Mouse (Mus musculus): Measurements from ENCODE around the gene Dlec1. TPM values are rescaled to one million over a fixed set of nuclear protein-coding genes. Genes with fewer than 3 reads are reported as not detected.
A peak's percentile ranks its signal among the peaks of the same experiment; 100 is the strongest.

Gene Dlec1
- total RNA-seq, 2 experiments from 2014 or later, result not detected

DNA sequence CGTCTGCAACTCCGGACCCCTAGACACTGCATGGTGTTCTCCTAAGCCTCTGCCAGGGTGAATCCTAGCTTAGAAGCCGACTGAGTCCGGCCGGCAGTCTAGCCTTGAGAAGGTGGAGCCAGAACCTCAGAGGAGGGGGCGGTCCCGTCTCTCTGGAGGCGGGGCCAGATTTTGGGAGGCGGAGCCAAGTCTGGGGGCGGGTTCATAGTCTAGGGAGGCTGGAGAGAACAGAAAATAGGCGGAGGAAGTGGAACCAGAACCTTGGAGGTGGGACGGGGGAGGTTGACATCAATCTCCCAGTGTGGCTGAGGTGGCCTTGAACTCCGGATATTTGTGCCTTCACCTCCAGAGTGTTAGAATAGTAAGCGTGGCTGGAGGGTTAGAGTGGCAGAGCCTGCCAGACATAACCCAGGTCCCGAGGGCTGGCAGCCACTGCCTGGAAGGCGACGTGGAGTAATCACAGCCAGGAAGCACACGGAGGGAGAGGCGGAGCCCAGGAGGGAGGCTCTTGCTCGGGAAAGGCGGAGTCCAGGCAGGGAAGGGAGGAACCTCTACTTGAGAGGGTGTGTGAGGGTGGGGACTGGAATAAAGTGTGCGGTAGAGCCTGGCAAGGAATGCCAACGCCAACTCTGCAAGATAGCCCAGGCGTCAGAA is 14.0 kb upstream of the Dlec1 start:
- peak; percentile 86 for ATAC-seq (ENCODE audit: poor library complexity, severe bottlenecking)

DNA sequence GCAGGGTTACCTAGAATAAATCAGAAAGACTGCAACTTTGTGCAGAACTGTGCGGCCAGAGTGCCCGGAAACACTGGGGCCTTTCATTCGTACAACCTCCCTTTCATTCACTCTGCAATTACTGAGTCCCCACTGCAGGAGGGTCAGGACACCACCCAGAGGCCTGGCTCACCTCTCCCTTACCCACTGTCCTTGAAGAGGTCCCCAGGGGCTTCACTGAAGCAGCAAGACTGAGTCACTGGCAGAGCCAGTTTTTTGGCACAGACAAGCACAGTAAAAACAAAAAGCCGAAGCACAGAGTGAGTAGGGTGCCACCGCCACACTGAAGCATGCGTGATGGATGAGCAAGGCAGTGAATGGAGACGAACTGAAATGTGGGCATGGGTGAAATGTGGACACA is 12.8 kb upstream of the Dlec1 start:
- ATAC-seq (ENCODE audit: poor library complexity, severe bottlenecking), result no peak

DNA sequence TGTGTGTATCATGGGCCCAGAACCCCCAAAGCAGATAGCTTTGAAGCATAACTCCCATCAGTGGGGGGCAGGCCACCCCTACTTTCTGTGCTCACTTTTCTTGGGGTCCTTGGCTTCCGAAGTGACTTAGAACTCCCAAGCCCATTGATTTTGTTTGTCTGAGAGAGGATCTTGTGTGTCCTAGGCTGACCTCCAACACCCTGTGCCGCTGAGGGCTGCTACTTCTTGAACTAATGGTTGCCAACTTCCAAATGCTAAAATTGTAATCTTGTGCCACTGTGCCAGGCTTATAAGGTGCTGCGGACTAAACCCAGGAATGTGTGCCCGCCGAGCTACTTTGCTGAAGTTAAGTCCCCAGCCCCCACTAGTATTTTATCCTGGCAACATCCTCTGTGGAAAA is 11.8 kb upstream of the Dlec1 start:
- no peak for ATAC-seq (ENCODE audit: poor library complexity, severe bottlenecking)

DNA sequence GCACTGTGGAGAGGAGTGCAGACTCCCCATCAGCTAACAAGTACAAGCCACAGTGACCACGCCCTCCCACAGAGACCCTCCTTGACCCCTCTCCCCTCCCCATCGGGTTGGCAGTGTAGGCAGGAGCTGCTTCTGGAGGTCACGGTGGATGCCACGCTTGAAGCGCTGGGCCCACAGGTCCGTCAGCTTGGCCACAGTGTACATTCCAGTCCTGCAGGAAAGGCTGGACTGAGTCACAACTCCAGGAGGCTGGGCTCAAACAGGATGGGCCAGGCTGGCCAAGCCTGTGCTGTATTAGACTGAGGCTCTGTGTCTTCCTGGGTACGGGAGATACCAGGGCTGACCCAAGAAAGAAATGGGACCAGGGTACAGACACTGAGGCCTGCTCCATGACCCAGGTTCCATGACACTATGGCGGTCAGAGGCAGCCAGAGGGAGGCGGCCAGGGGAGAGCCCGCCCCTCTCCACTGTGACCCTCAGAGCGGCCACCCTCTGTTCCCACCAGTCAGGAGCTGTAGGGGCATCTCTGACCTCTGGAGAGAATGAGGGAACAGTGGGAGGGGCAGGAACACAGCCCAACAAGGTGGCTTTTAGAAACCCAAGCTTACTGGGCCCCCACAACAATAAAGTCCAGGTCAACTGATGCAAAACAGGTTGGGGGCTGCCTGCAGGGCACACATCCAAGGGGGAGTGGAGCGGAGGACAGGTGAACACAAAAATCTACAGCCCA is 10.5 kb upstream of the Dlec1 start:
- ATAC-seq (ENCODE audit: poor library complexity, severe bottlenecking), result no peak

DNA sequence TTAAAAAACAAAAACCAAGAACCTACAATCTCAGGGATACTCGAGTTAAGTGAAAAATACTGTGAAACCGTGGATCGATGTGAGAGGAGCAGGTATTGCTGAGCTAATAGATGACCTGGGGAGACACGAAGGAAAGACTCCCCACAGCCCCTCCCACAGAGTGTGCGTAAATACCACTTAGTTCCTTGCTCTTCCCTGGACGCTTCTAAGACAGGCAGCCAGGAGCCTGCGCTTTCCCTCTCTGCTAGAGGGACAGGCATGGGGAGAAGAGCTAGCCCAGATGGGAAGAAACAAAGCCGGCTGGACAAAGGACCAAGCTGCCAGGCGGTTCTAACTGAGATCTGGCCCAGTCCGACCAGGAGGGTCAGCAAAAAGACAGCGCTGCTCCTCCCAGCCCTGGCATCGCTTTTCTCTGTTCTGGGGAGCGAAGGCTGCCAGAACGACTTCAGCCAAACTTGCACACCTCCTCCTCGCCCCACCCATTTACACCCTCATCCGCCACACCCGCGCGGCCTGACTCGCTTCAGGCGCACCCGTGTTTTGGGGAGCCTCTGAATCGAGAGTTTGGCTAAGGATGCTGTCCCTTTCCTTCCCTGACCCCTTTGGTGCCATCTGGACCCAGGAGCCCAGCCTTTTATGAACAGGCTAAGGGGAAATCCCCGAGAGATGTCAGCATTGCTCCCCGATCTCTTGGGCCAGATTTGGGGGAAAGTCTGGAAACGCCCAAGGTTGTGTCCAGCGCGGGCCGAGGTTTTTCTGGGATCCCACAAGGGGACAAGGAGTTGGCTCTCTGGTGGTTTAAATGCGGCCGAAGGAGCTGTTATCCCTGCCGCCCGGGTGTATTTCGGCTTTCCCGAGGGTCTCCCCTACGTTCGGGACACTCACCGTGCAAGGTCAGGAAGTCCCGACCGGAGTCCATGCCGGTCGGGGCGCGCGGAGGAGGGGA is 9.5 kb upstream of the Dlec1 start:
- ATAC-seq (ENCODE audit: poor library complexity, severe bottlenecking), result no peak

GRCm38 (mm10) chr9:119093419-119094295 is 8.6 kb upstream of the Dlec1 start, which contains the start of gene Plcd1:
Gene Plcd1, minus strand, starts transcription at chr9:119093502.
- peak; percentile 69 for ATAC-seq (ENCODE audit: poor library complexity, severe bottlenecking)

DNA sequence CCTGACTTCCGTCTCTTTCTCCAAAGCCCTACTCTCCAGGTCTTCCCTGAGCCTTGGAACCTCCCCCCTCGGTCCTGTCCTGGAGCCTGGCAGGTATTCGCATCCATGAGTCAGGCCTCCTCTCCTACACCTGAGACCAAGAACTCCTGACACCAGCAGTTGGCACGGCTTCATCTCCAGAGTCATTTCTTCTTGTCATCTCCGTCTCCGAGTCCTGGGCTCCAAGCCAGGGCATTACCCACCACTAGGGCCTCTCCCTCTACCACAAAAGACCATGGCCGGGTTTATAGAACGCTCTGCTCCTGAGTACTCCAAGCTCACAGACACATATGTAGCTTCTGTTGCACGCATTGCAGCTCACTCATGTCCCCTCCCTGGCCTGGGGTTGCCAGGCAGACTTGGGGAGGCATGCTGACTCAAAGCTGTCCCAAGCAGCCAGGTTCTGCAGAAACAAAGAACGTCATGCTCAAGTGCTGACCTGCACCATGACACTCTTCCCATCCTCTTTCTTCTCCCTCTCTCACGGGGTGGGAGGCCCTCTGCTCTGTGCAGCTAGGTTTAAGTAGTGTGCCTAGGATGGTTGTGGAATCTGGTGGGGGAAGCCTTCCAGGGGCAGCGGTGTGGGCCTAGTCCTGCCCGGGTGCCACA is 7.7 kb upstream of the Dlec1 start:
- no peak for ATAC-seq (ENCODE audit: poor library complexity, severe bottlenecking)

- no peak for ATAC-seq (ENCODE audit: poor library complexity, severe bottlenecking)
These were observed 1.9 kb upstream of the Dlec1 start for GRCm38 (mm10) chr9:119100177-119100898.

- no peak for ATAC-seq (ENCODE audit: poor library complexity, severe bottlenecking)
These were observed 470 bp downstream of the Dlec1 start for GRCm38 (mm10) chr9:119102783-119103113.

DNA sequence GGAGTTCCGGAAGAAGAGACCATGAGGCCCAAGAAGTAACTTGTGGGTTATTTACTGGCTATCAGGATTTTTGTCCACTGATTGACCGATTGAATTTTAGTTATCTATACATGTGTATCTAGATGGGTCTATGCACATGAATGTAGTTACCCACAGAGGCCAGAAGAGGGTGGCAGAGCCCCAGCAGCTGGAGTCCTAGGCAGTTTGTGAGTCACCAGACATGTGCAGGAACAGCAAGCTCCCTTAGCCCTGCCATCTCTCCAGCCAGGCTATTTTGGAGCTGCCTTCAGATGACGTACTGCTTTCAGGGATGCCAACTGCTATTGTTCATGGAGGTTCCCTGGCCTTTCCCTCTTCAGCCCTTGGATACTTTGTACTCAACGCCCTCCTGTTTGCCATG is 5.3 kb downstream of the Dlec1 start:
- ATAC-seq (ENCODE audit: poor library complexity, severe bottlenecking), result peak; percentile 71

- ATAC-seq (ENCODE audit: poor library complexity, severe bottlenecking), result no peak
These were observed 7.5 kb downstream of the Dlec1 start for GRCm38 (mm10) chr9:119109685-119110353.

GRCm38 (mm10) chr9:119110640-119111039 is 8.4 kb downstream of the Dlec1 start:
- ATAC-seq (ENCODE audit: poor library complexity, severe bottlenecking), result no peak

GRCm38 (mm10) chr9:119114911-119115310 is 12.6 kb downstream of the Dlec1 start:
- ATAC-seq (ENCODE audit: poor library complexity, severe bottlenecking), result no peak

DNA sequence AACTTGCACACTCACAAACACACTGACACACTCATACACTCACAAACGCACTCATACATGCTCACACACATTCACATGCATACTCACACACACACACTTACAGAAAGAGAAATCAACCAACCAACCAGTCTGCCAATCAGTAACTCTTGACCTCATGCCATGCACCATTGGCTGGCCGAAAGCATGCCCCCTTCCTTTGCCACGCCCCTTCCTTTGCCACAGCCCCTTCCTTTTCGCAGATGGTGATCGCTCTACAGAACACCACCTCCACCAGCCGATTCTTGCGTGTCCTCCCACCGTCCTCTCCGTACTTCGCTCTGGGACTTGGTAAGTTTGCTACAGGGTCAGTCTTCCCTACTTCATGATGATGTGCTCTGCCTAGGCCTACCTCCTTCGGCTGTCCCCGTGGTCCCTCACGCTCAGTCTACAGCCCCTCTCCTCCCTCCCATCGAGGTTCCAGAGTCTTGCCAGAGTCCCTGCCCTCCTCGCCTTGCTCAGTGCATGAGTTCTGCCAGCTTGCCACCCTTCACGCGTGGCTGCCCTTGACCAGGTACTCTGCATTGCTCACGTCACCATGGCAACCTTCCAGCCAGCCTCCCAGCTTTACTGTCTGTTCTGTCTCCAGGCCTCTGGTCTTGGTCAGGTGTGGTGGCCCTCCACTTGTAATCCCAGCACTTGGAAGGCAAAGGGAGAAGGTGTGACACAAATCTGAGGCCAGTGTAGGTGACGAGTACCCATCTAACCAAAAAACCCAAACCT is 17.3 kb downstream of the Dlec1 start:
- no peak for ATAC-seq (ENCODE audit: poor library complexity, severe bottlenecking)

- ATAC-seq (ENCODE audit: poor library complexity, severe bottlenecking), result no peak
These were observed 17.9 kb downstream of the Dlec1 start for GRCm38 (mm10) chr9:119120168-119120560.

DNA sequence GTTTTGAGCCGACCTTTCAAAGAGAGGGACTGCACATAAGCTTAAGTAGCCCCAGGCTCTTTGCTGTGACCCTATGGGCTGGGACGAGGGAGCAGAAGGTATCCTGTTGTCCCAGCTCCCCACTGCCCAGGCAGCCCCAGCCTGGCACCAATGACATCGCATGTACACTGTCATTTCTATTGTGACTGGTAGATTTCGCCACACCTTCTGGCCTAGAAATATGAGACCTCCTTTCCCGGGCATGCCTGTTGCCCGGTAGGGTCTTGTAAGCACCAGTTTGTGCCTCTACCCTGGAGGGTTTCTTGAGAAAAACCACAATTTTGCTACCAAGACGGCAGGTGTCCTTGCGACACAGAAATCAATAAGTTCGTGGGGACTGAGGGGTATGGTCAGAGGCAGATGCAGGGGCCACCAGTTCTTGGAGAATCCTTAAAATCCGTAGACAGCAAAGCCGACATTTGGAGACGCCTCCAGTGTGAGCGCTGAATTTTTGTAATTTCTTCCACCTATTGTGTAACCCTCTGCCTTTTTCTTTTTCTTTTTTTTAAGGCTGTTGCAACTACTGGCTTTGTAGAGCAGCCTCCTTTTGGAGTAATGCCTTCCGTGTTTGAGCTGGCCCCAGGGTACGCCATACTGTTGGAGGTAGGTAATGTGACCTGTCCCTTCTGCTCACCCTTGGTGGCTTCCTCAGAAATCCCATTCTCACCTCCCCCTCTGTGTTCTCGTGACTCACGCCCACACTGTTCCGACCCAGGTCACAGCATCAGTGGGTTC is 20.5 kb downstream of the Dlec1 start:
- ATAC-seq (ENCODE audit: poor library complexity, severe bottlenecking), result peak; percentile 62

- no peak for ATAC-seq (ENCODE audit: poor library complexity, severe bottlenecking)
These were observed 26.3 kb downstream of the Dlec1 start for GRCm38 (mm10) chr9:119128436-119129181.
